Mouse (Mus musculus) C2C12 (cell line): ENCODE results near the gene Snrpa1. TPM values are rescaled to one million over a fixed set of nuclear protein-coding genes. Genes with fewer than 3 reads are reported as not detected.

Experiments used
- H3K27me3 ChIP-seq: one replicate; pipeline ENCODE4 v1.6.1; 2011; ENCODE audit not compliant: control insufficient read depth, insufficient read depth, insufficient read length
- H3K36me3 ChIP-seq: one replicate; pipeline ENCODE4 v1.6.1; 2011; ENCODE audit not compliant: control insufficient read depth, insufficient read depth
- H3K4me3 ChIP-seq: one replicate; pipeline ENCODE4 v1.5.1; 2011; ENCODE audit warnings: mild to moderate bottlenecking, control low read depth; ENCODE audit not compliant: poor library complexity, insufficient read depth, severe bottlenecking
- H3K79me2 ChIP-seq: one replicate; pipeline ENCODE4 v1.6.1; 2011; ENCODE audit not compliant: control insufficient read depth, insufficient read depth
- H3K79me3 ChIP-seq: one replicate; pipeline ENCODE4 v1.6.1; 2011; ENCODE audit warnings: low read depth, control low read depth
- H3ac ChIP-seq: one replicate; pipeline ENCODE3; 2011; ENCODE audit warnings: low read depth; ENCODE audit not compliant: control insufficient read depth, insufficient read length
- CEBPB ChIP-seq: IDR thresholded peaks from one replicate; pipeline ENCODE4 v1.6.1; 2011; ENCODE audit warnings: low read depth, mild to moderate bottlenecking, control low read depth, moderate library complexity
- CTCF ChIP-seq: IDR thresholded peaks from one replicate; pipeline ENCODE4 v1.5.1; 2011; ENCODE audit not compliant: control insufficient read depth, insufficient read depth, insufficient read length
- FOSL1 ChIP-seq: IDR thresholded peaks from one replicate; pipeline ENCODE4 v1.8.0; 2011; ENCODE audit warnings: mild to moderate bottlenecking, low read length; ENCODE audit not compliant: poor library complexity, insufficient read depth, severe bottlenecking
- MAX ChIP-seq: IDR thresholded peaks from one replicate; pipeline ENCODE4 v1.6.1; 2011; ENCODE audit warnings: mild to moderate bottlenecking, control low read depth
- MYOD1 ChIP-seq: IDR thresholded peaks from one replicate; pipeline ENCODE4 v1.6.1; 2011; ENCODE audit warnings: low read depth; ENCODE audit not compliant: control insufficient read depth, insufficient read length
- MYOG ChIP-seq: IDR thresholded peaks from one replicate; pipeline ENCODE4 v1.6.1; 2011; ENCODE audit not compliant: control insufficient read depth, insufficient read length; ENCODE audit errors: extremely low read depth
- USF1 ChIP-seq: IDR thresholded peaks from one replicate; pipeline ENCODE4 v1.6.1; 2011; ENCODE audit warnings: low read depth, mild to moderate bottlenecking, control low read depth, moderate library complexity
- polyA plus RNA-seq: library from polyadenylated mRNA; unstranded; fragments of >200 nt; fragmentation: generic; extraction: Trizol; gene quantifications from one replicate; pipeline ENCODE4 v1.2.1, GENCODE M21; 2012; ENCODE audit warnings: missing spikeins

Snrpa1 gene
- polyA plus RNA-seq, 1 experiment, result 120 TPM

GRCm38 (mm10) chr7:66110636-66111112 is 51.9 kb downstream of the Snrpa1 start:
- Histone ChIP-seq H3K4me3 (peak overlapping the region; percentile 49), H3K79me3 (peaks cover 55% of the 10 kb centered on the region), H3K79me2 (peaks cover 60% of the 10 kb centered on the region), H3ac (peak overlapping the region; percentile 59), H3K36me3 (peaks cover 7% of the 10 kb centered on the region), H3K27me3 (no peaks in the 10 kb centered on the region)
- TF ChIP-seq MYOG (no peak), MAX (no peak), CTCF (no peak), MYOD1 (no peak), CEBPB (no peak)

GRCm38 (mm10) chr7:66111211-66111610 is 52.4 kb downstream of the Snrpa1 start:
- peaks cover 7% of the 10 kb centered on the region for H3K36me3 ChIP-seq
- peaks cover 66% of the 10 kb centered on the region for H3K79me2 ChIP-seq
- peak overlapping the region; percentile 49 for H3K4me3 ChIP-seq
- H3ac ChIP-seq, result peak overlapping the region; percentile 40
- no peak for TF ChIP-seq MYOG
- no peak for TF ChIP-seq MAX
- H3K79me3 ChIP-seq, result peaks cover 60% of the 10 kb centered on the region
- no peaks in the 10 kb centered on the region for H3K27me3 ChIP-seq

GRCm38 (mm10) chr7:66113561-66113960 is 54.8 kb downstream of the Snrpa1 start:
- H3K79me2 ChIP-seq, result peaks cover 89% of the 10 kb centered on the region
- no peak for TF ChIP-seq MAX
- peaks cover 10% of the 10 kb centered on the region for H3K36me3 ChIP-seq
- no peak overlapping the region for H3K4me3 ChIP-seq
- H3K79me3 ChIP-seq, result peaks cover 75% of the 10 kb centered on the region
- no peaks in the 10 kb centered on the region for H3K27me3 ChIP-seq
- no peak overlapping the region for H3ac ChIP-seq

GRCm38 (mm10) chr7:66115821-66116343 is 57.1 kb downstream of the Snrpa1 start:
- no peak for TF ChIP-seq MYOG
- TF ChIP-seq CEBPB, result no peak
- no peak for TF ChIP-seq CTCF
- no peaks in the 10 kb centered on the region for H3K27me3 ChIP-seq
- H3K79me3 ChIP-seq, result peaks cover 91% of the 10 kb centered on the region
- peaks cover 100% of the 10 kb centered on the region for H3K79me2 ChIP-seq
- H3ac ChIP-seq, result no peak overlapping the region
- H3K4me3 ChIP-seq, result no peak overlapping the region
- peaks cover 13% of the 10 kb centered on the region for H3K36me3 ChIP-seq

GRCm38 (mm10) chr7:66116906-66117482 is 58.2 kb downstream of the Snrpa1 start:
- no peak overlapping the region for H3K4me3 ChIP-seq
- no peak overlapping the region for H3ac ChIP-seq
- H3K79me3 ChIP-seq, result peaks cover 91% of the 10 kb centered on the region
- H3K27me3 ChIP-seq, result no peaks in the 10 kb centered on the region
- H3K36me3 ChIP-seq, result peaks cover 16% of the 10 kb centered on the region
- TF ChIP-seq USF1 (no peak), MYOG (no peak), CEBPB (no peak), CTCF (no peak), MAX (no peak), MYOD1 (no peak), FOSL1 (no peak)
- peaks cover 100% of the 10 kb centered on the region for H3K79me2 ChIP-seq

GRCm38 (mm10) chr7:66118046-66118445 is 59.2 kb downstream of the Snrpa1 start:
- no peak overlapping the region for H3ac ChIP-seq
- H3K79me2 ChIP-seq, result peaks cover 100% of the 10 kb centered on the region
- no peak for TF ChIP-seq MYOD1
- TF ChIP-seq MAX, result no peak
- no peak for TF ChIP-seq CEBPB
- no peak for TF ChIP-seq MYOG
- no peak for TF ChIP-seq FOSL1
- TF ChIP-seq CTCF, result no peak
- no peak for TF ChIP-seq USF1
- H3K4me3 ChIP-seq, result no peak overlapping the region
- peaks cover 92% of the 10 kb centered on the region for H3K79me3 ChIP-seq
- peaks cover 16% of the 10 kb centered on the region for H3K36me3 ChIP-seq
- H3K27me3 ChIP-seq, result no peaks in the 10 kb centered on the region
